Mouse (Mus musculus): ENCODE results near the gene Cep164. TPM values are rescaled to one million over a fixed set of nuclear protein-coding genes. Genes with fewer than 3 reads are reported as not detected.

Cep164 gene
- polyA plus RNA-seq, 1 experiment from 2014 or later: 16.5 TPM

- H3K9me3 ChIP-seq (ENCODE audit: low read length): no peaks in the 10 kb centered on the region
- H3K4me3 ChIP-seq (ENCODE audit: low read depth, low read length): no peak overlapping the region
- 77% methylated on average over 5 of the region's 5 CpGs for WGBS
- no peaks in the 10 kb centered on the region for H3K36me3 ChIP-seq (ENCODE audit: insufficient read depth, low read length)
- no peak for TF ChIP-seq CTCF (IDR thresholded peaks at IDR 0.05)
- H3K4me1 ChIP-seq (ENCODE audit: insufficient read depth, low read depth, low read length): no peaks in the 10 kb centered on the region
- H3K9ac ChIP-seq (replicated peaks; ENCODE audit: low read depth): no peak overlapping the region
- ATAC-seq (no peak), DNase-seq (ENCODE audit: low spot score) (no peak)
- H3K27me3 ChIP-seq (replicated peaks; ENCODE audit: insufficient read depth, low read length): no peaks in the 10 kb centered on the region
- H3K4me2 ChIP-seq (replicated peaks; ENCODE audit: low read depth, low read length): no peak overlapping the region
- H3K27ac ChIP-seq (ENCODE audit: low read length): no peak overlapping the region
These were observed 96.6 kb downstream of the Cep164 start for GRCm38 (mm10) chr9:45731851-45732250.

DNA sequence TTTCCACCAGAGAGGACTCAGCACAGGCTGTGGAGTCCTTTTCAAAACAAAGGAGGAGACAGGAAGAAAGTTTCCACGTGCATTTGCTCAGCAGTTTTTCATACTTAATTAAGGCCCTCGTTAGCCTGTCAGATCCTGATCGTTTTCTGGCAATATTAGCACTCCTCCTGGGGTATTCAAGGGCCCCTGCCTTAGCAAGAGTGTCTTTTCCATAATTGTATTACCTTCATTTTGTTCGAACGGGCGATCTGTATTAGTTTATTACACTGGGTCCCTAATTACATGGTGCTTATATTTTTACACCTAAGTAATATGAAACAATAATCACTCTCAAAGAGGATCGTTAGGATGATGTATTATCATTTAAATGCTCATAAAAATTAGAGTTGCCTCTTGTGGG lies 108.5 kb downstream of the Cep164 start:
- H3K4me3 ChIP-seq (ENCODE audit: low read depth, low read length): no peak overlapping the region
- H3K4me2 ChIP-seq (replicated peaks; ENCODE audit: low read depth, low read length): no peak overlapping the region
- no peaks in the 10 kb centered on the region for H3K4me1 ChIP-seq (ENCODE audit: insufficient read depth, low read depth, low read length)
- TF ChIP-seq CTCF (IDR thresholded peaks at IDR 0.05) (no peak), EP300 (IDR thresholded peaks at IDR 0.05) (no peak)
- 74% methylated on average over 7 of the region's 7 CpGs for WGBS
- H3K27ac ChIP-seq (ENCODE audit: low read length): no peak overlapping the region
- no peaks in the 10 kb centered on the region for H3K27me3 ChIP-seq (replicated peaks; ENCODE audit: insufficient read depth, low read length)
- H3K36me3 ChIP-seq (ENCODE audit: insufficient read depth, low read length): no peaks in the 10 kb centered on the region
- no peaks in the 10 kb centered on the region for H3K9me3 ChIP-seq (ENCODE audit: low read length)
- ATAC-seq (no peak), DNase-seq (ENCODE audit: low spot score) (no peak)
- no peak overlapping the region for H3K9ac ChIP-seq (replicated peaks; ENCODE audit: low read depth)

Other genes with a start within 250 kb of the Cep164 start
- 16.6 and 18.3 TPM in 2 replicates for gene Bace1, start 9.9 kb upstream of the Cep164 start, polyA plus RNA-seq (2015; fragmentation: Nextera tagmentation; extraction: Ambion mirVana)
- gene Pcsk7, start 77.8 kb upstream of the Cep164 start, polyA plus RNA-seq (2015; fragmentation: Nextera tagmentation; extraction: Ambion mirVana): 21.1 and 22.3 TPM in 2 replicates
- gene Rnf214, start 78.2 kb upstream of the Cep164 start, polyA plus RNA-seq (2015; fragmentation: Nextera tagmentation; extraction: Ambion mirVana): 29.5 and 32.3 TPM in 2 replicates
- gene Tagln, start 107.4 kb upstream of the Cep164 start, polyA plus RNA-seq (2015; fragmentation: Nextera tagmentation; extraction: Ambion mirVana): 153 and 184 TPM in 2 replicates
- gene Sidt2, start 126.6 kb upstream of the Cep164 start, polyA plus RNA-seq (2015; fragmentation: Nextera tagmentation; extraction: Ambion mirVana): 55.4 and 58.7 TPM in 2 replicates
- gene Pafah1b2, start 184.0 kb upstream of the Cep164 start, polyA plus RNA-seq (2015; fragmentation: Nextera tagmentation; extraction: Ambion mirVana): 82.8 and 84.6 TPM in 2 replicates
- 8.9 and 9.3 TPM in 2 replicates for gene Sik3, start 184.1 kb upstream of the Cep164 start, polyA plus RNA-seq (2015; fragmentation: Nextera tagmentation; extraction: Ambion mirVana)

Data from lung, postnatal 0 days (tissue).